Mouse (Mus musculus) A20 (cell line): ENCODE data around the gene Zfp951.
A peak's percentile ranks its signal among the peaks of the same experiment; 100 is the strongest.
"Not testable (repeated sequence)": the region's sequence is repeated elsewhere in the genome, so short reads cannot be mapped to it uniquely, and the experiment has no call there.

ENCODE experiments used
- DNase-seq: peaks from one replicate; pipeline ENCODE4 v3.0.0-alpha.2; 2011; ENCODE audit warnings: low read depth, low spot score

Zfp951 gene

DNA sequence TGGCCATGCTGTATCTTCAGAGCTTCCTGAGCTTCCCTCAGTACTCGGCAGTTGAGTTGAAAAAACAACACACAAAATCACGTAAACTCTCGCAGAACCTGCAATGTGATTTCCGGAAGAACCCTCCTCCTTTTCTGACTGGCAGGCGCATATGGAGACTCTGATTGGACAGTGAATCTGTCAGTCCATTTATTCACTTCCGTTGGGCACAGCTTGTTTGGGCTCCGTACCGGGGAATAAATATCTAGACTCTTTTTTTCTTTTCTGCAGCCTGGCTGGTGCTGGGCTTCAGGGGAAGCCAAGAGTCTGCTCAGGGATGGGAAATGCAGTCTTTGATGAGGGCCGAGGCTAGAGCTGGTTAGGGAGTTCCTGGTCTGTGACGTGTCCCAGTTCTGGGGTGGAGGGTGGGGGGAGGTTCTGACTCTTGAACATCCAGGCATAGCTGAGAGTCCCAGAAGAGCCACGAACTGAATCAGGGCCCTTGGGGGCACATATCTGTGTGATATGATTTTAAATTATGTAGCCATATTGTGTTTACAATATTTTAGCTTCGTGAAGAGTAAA, at the start of gene Zfp951:
Gene Zfp951, minus strand, starts transcription at position 109 of the 564 bp plus-strand sequence.
- not testable (repeated sequence) for DNase-seq

DNA sequence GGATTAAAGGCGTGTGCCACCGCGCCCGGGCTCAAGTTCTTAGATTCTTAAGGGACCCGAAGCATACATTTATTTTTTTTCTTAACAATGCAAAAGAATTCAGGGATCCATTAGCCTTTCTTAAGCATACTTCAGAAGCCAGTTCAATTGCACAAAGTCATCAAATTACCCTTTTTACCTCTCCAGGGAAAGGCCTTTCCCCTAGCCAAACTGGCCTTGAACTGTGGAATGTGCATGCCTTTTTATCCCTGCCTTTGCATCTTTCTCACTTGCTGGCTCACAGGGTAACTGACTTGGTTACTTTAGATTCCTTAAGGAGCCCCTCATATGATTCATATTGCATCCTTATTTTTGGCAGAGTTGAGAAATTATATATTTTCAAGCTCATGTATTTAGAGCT, 46.7 kb upstream of the Zfp951 start:
- not testable (repeated sequence) for DNase-seq

DNA sequence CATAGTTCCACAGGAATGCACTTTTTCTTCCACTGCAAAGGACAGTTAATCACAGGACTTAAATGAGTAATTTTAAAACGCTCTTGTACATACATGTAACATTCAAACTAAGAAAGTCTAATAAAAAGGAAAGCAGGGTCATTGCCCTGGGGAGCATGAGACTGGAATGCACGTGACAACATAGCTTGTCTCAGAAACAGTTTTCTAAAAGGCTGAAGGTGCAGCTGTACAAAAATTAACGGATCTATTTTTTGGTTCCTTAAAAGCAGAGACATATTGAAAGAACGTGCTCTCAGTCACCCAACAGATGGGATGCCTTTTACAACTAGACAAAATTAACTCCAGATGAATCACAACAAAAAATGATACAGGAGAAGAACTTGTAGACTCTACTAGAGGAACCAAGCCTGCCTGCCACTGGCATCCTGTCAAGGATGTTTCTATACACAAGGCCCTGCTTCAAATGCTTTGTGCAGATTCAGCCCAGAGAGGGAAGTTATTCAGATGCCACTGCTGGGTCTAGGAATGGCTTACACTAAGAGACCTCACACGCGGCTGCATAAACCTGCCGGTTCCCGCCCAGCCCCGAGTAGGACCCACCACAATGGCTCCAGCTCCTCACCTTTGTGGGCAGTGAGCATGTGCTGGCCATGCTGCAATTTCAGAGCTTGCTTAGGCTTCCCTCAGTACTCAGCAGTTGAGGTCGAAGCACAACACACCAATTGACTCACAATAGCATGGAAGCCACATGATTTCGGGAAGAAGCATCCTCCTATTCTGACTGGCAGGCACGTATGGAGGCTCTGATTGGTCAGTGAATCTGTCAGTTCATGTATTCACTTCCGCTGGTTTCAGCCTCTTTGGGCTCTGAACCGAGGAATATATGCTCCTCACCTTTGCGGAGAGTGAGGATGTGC, 567 bp downstream of the Zfp951 start:
- DNase-seq, result peak; percentile 31

DNA sequence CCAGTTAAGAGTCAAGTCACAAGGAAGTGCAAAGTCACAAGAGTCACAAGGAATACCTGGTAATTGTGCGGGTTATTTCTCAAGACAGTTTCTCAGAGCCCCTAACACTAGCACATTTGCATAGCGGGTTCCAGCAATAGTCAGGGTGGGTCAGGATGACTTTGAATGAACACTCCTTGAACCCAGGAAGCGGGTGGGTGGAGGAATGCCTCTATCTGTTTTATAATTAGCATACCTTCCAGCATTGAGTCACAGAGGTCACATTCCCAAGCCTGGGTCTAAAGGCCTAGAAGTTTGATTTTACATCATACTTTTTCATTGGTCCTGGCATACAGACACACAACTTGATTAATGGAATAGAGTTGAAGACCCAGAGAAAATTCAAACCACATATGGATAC, 5.3 kb downstream of the Zfp951 start:
- DNase-seq, result not testable (repeated sequence)

DNA sequence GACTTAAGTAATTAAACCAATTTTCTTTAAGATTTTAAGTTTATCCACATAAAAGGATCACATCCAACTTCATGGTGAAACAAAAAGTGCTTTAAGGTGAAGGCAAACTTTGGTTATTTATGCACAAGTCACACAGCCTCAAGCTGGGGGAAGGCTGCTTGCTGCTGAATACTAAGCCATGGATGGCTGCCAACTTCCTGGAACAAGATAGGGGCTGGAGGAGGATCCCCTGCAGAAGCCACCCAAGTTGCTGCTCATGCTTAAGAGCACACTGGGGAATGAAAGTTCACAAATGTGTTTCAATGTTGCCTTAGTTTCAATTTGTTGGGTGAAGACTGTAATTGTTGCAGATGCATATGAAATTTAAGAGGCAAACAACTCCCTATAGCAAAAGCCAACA, 26.5 kb downstream of the Zfp951 start:
- no peak for DNase-seq

DNA sequence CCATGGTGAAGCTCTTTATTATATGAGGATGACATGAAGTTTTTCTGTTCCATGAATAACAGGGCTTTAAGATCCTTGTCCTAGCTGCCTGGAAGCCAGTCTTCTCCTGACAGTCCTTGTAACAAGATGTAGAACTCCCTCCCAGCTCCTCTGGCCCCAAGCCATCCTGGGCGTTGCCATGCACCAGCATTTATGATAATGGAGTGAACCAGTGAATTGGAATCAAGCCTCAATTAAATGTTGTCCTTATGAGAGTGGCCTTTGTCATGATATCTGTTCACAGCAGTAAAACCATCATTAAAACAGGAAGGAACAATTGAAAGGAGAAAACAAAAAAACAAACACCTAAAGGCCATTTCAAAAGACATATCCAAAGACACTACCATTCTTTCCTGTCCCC, 30.3 kb downstream of the Zfp951 start:
- no peak for DNase-seq

DNA sequence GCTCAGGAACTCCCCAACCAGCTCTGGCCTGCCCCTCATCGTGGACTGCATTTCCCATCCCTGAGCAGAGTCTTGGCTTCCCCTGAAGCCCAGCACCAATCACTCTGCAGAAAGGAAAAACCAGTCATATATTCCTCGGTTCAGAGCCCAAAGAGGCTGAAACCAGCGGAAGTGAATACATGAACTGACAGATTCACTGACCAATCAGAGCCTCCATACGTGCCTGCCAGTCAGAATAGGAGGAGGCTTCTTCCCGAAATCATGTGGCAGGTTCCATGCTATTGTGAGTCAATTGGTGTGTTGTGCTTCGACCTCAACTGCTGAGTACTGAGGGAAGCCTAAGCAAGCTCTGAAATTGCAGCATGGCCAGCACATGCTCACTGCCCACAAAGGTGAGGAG, 89.7 kb downstream of the Zfp951 start:
- not testable (repeated sequence) for DNase-seq
